Mouse (Mus musculus) retina, adult 2 months (tissue): ENCODE measurements around the gene Zfp663.

ENCODE experiments used
- DNase-seq: peaks from one replicate; pipeline ENCODE4 v3.0.0-alpha.2; 2012; ENCODE audit warnings: low read depth, low spot score

Zfp663 gene

GRCm38 (mm10) chr2:165368496-165368895, at the start of gene Zfp663:
Gene Zfp663 (minus strand): TSS chr2:165368729.
- no peak for DNase-seq

GRCm38 (mm10) chr2:165417291-165417690, 48.8 kb upstream of the Zfp663 start:
- DNase-seq, result no peak

GRCm38 (mm10) chr2:165415795-165416194, 47.3 kb upstream of the Zfp663 start:
- no peak for DNase-seq

- DNase-seq, result no peak
These were observed 46.7 kb upstream of the Zfp663 start for GRCm38 (mm10) chr2:165415141-165415721.

GRCm38 (mm10) chr2:165414321-165414720, 45.8 kb upstream of the Zfp663 start:
- DNase-seq, result no peak

- DNase-seq, result no peak
These were observed 45.4 kb upstream of the Zfp663 start for GRCm38 (mm10) chr2:165413884-165414283.

GRCm38 (mm10) chr2:165407700-165408301, 39.3 kb upstream of the Zfp663 start:
- DNase-seq, result no peak

- no peak for DNase-seq
These were observed 36.8 kb upstream of the Zfp663 start for GRCm38 (mm10) chr2:165405351-165405750.

- no peak for DNase-seq
These were observed 36.4 kb upstream of the Zfp663 start for GRCm38 (mm10) chr2:165404951-165405350.

- no peak for DNase-seq
These were observed 29.7 kb upstream of the Zfp663 start for GRCm38 (mm10) chr2:165398164-165398785.

- DNase-seq, result no peak
These were observed 29.1 kb upstream of the Zfp663 start for GRCm38 (mm10) chr2:165397502-165398163.

GRCm38 (mm10) chr2:165396831-165397501, 28.4 kb upstream of the Zfp663 start:
- DNase-seq, result no peak

- no peak for DNase-seq
These were observed 23.6 kb upstream of the Zfp663 start for GRCm38 (mm10) chr2:165392156-165392555.

- no peak for DNase-seq
These were observed 23.0 kb upstream of the Zfp663 start for GRCm38 (mm10) chr2:165391561-165391960.

- no peak for DNase-seq
These were observed 20.9 kb upstream of the Zfp663 start for GRCm38 (mm10) chr2:165389299-165389952.

- peak; percentile 89 for DNase-seq
These were observed 19.4 kb upstream of the Zfp663 start, which contains the start of gene Zfp334 for GRCm38 (mm10) chr2:165387844-165388495. Gene Zfp334 (minus strand): TSS chr2:165388259.

GRCm38 (mm10) chr2:165387370-165387769, 18.8 kb upstream of the Zfp663 start:
- DNase-seq, result no peak

- no peak for DNase-seq
These were observed 11.5 kb upstream of the Zfp663 start for GRCm38 (mm10) chr2:165380050-165380449.

- no peak for DNase-seq
These were observed 7.5 kb upstream of the Zfp663 start for GRCm38 (mm10) chr2:165376001-165376400.

GRCm38 (mm10) chr2:165375478-165375877, 6.9 kb upstream of the Zfp663 start:
- DNase-seq, result no peak

GRCm38 (mm10) chr2:165371066-165371465, 2.5 kb upstream of the Zfp663 start:
- no peak for DNase-seq
